Mouse (Mus musculus) stomach, embryonic 14.5 days (tissue): ENCODE measurements around the gene Aff3. TPM values are rescaled to one million over a fixed set of nuclear protein-coding genes. Genes with fewer than 3 reads are reported as not detected.

ENCODE experiments used
- ATAC-seq: fragments of 200-750 bp; cut with Nextera tagmentation; 2 replicates; pipeline ENCODE4 v1.8.0; 2017; ENCODE audit warnings: low read depth, moderate TSS enrichment; ENCODE audit not compliant: insufficient number of reproducible peaks, insufficient read depth, low FRiP score
- H3K27ac ChIP-seq: fragments of 300-500 bp; sonication (generic); 2 replicates; pipeline ENCODE4 v1.5.1; 2014; ENCODE audit warnings: mild to moderate bottlenecking, low read length, moderate library complexity, mixed read lengths
- H3K27me3 ChIP-seq: fragments of 300-500 bp; sonication (generic); 2 replicates; pipeline ENCODE4 v1.6.1; 2014; ENCODE audit warnings: low read length, control low read depth, mixed read lengths; ENCODE audit not compliant: control insufficient read depth, insufficient read depth
- H3K36me3 ChIP-seq: fragments of 300-500 bp; sonication (generic); 2 replicates; pipeline ENCODE4 v1.6.1; 2014; ENCODE audit warnings: mild to moderate bottlenecking, control low read depth, low read length, moderate library complexity, mixed read lengths; ENCODE audit not compliant: control insufficient read depth, insufficient read depth
- H3K4me1 ChIP-seq: fragments of 300-500 bp; sonication (generic); 2 replicates; pipeline ENCODE4 v1.6.1; 2014; ENCODE audit warnings: low read length, control low read depth, mixed read lengths; ENCODE audit not compliant: control insufficient read depth, insufficient read depth
- H3K4me2 ChIP-seq: fragments of 300-500 bp; sonication (generic); replicated peaks from 2 replicates; pipeline ENCODE4 v1.6.1; 2014; ENCODE audit warnings: low read depth, low read length, control low read depth
- H3K4me3 ChIP-seq: fragments of 300-500 bp; sonication (generic); 2 replicates; pipeline ENCODE4 v1.5.1; 2014; ENCODE audit warnings: low read depth, low read length, control low read depth
- H3K9ac ChIP-seq: fragments of 300-500 bp; sonication (generic); replicated peaks from 2 replicates; pipeline ENCODE4 v1.6.1; 2014; ENCODE audit warnings: low read depth, mild to moderate bottlenecking, control low read depth, low read length, moderate library complexity, mixed read lengths
- H3K9me3 ChIP-seq: fragments of 300-500 bp; sonication (generic); 2 replicates; pipeline ENCODE4 v1.6.1; 2016; ENCODE audit warnings: low read depth, low read length, control low read depth; ENCODE audit not compliant: control insufficient read depth
- WGBS: fragments of 180-500 bp; shearing (Covaris S2); extraction: QIAGEN DNeasy Blood & Tissue Kit; methylation state at CpG from one replicate; pipeline ENCODE4 v1.1.7; 2014; 5-methylcytosine and 5-hydroxymethylcytosine counted together
- polyA plus RNA-seq: library from polyadenylated mRNA; unstranded; fragments of >200 nt; fragmentation: Nextera tagmentation; extraction: Ambion mirVana; gene quantifications from 2 replicates; pipeline ENCODE4 v1.2.1, GENCODE M21; 2014

The Aff3 gene
- polyA plus RNA-seq, 1 experiment from 2014 or later: 8.2 TPM

DNA sequence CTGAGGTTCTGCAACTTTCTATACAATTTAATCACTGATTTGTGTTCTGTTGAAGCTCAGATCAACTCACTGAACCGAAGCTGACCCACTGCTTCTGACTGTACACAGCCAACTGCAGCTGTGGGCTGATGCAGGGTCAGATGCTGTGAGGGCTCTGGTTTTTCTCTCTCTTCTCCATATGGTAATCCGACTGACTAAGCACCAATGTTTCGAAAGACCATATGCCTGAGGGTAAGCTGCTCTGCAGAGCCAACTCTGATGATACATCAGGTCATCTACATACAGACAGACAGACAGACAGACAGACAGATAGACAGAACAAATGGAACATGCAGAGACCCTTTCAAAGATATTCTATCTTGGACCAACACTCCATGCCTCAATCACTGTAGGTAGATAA, 110.2 kb downstream of the Aff3 start:
- Histone ChIP-seq H3K27me3 (no peaks in the 10 kb centered on the region), H3K27ac (no peak overlapping the region), H3K9me3 (no peaks in the 10 kb centered on the region), H3K4me2 (no peak overlapping the region), H3K4me3 (no peak overlapping the region), H3K36me3 (no peaks in the 10 kb centered on the region), H3K4me1 (no peaks in the 10 kb centered on the region), H3K9ac (no peak overlapping the region)
- ATAC-seq: no peak
- WGBS: 67% methylated on average over 3 of the region's 3 CpGs

DNA sequence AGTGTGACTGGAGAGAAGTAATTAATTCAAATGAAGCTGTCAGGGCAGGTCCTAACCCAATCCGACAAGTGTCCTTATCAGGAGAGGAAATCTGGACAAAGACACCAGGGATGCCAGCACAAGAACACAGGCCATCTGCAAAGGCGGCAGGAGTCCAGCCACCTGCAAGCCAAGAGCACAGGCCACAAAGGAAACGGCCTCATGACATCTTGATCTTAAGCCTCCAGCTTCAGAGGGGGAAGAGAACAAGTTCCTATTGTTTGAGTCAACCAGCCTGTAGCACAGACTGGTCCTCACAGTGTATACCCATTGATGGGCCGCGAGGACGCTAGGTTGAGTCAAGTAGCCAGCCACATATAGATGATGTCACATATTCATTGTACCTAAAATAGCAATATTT, 111.7 kb downstream of the Aff3 start:
- Histone ChIP-seq H3K27ac (no peak overlapping the region), H3K4me3 (no peak overlapping the region), H3K4me2 (no peak overlapping the region), H3K9ac (no peak overlapping the region), H3K27me3 (no peaks in the 10 kb centered on the region), H3K4me1 (no peaks in the 10 kb centered on the region), H3K36me3 (no peaks in the 10 kb centered on the region), H3K9me3 (no peaks in the 10 kb centered on the region)
- WGBS: 75% methylated on average over 6 of the region's 6 CpGs
- ATAC-seq: no peak

DNA sequence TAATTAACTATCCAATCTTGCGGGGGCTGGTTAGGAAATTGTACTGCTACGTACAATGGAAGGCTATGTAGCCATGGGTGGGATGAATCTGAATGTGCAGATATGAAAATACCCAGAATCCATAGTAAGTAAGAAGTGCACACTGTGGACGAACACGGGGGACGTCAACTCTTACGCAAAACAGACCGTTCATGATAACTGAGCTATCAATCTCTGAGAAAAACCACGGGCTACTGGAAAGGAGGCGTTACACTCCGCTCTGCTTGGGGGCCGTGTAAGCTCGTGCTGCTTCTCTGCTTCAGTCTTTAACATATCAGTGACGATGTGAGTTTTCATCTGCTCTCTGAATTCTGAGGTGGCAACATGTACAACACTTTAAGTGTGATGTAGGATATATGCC, 114.2 kb downstream of the Aff3 start:
- H3K27me3 ChIP-seq: no peaks in the 10 kb centered on the region
- H3K4me3 ChIP-seq: no peak overlapping the region
- no peak for ATAC-seq
- H3K36me3 ChIP-seq: no peaks in the 10 kb centered on the region
- WGBS: 68% methylated on average over 13 of the region's 13 CpGs
- no peak overlapping the region for H3K9ac ChIP-seq
- H3K9me3 ChIP-seq: no peaks in the 10 kb centered on the region
- no peak overlapping the region for H3K27ac ChIP-seq
- H3K4me2 ChIP-seq: no peak overlapping the region
- H3K4me1 ChIP-seq: peaks cover 11% of the 10 kb centered on the region

DNA sequence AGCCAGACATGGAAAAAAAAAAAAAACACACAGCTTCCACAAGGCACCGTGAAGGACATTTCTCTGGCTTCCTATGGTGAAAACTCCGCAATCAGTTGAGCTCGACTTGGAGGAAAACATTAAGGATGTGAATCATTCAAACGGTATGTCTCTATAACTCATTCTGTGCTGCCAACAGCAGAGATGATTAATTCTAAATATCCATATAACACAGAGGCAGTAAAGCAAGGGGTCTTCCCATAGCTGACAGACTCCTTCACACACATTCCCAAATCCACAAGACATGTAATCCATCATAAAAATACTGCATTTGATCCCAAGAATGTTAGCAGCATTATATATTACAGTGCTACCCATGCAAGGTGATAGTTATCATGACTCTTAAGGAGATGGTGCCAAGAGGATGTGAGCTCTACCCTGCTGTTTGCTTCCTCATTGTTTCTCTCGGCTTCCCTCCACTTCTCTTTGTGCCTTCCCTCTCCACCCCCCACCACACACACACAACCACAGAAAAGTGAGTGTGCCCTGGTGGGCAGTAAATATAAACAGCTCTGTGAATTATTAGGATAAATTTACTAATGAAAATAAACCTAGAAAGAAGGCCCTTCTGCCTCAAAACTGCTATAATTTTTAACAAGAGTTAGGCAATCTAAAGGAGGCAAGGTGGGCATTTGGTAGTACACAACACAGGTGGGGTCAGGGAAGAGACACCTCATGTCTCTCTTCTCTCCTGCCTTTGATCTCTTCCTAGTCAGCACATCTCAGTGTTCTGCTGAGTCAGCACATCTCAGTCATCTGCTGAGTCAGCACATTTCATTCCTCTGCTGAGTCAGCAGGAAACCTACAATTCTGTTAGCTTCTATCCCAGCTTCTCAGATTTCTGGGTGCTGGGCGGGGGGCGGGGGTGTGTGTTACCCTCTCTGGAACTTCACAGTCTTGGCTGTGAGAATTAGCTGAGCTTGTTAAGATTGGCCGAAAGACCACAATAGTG, 115.8 kb downstream of the Aff3 start:
- Histone ChIP-seq H3K4me3 (no peak overlapping the region), H3K9ac (no peak overlapping the region), H3K4me2 (no peak overlapping the region), H3K27ac (no peak overlapping the region), H3K4me1 (peaks cover 15% of the 10 kb centered on the region), H3K36me3 (no peaks in the 10 kb centered on the region), H3K27me3 (no peaks in the 10 kb centered on the region), H3K9me3 (no peaks in the 10 kb centered on the region)
- no peak for ATAC-seq
- 47% methylated on average over 8 of the region's 8 CpGs for WGBS

DNA sequence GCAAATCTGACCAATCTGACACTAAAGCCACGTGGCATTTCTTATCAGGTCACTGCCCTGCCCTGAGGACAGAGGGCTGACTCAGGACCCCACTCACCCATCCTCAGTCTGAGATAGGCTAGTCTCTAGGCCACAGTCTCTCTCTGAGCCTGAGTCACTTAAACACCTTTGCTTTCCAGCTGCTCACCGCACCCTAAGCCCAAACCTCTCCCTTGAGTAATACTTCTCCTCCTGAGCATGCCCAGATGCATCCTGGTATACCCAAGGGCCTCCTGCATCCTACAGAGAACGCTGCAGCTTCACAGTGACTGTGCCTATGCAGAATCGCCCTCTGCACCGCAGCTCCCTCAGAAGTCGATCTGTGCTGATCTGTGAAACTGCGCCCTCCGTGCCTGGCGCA, 117.1 kb downstream of the Aff3 start:
- H3K27ac ChIP-seq: no peak overlapping the region
- no peak for ATAC-seq
- H3K9ac ChIP-seq: no peak overlapping the region
- H3K27me3 ChIP-seq: no peaks in the 10 kb centered on the region
- 80% methylated on average over 9 of the region's 9 CpGs for WGBS
- H3K4me2 ChIP-seq: no peak overlapping the region
- H3K4me3 ChIP-seq: no peak overlapping the region
- no peaks in the 10 kb centered on the region for H3K36me3 ChIP-seq
- H3K9me3 ChIP-seq: no peaks in the 10 kb centered on the region
- peaks cover 15% of the 10 kb centered on the region for H3K4me1 ChIP-seq

DNA sequence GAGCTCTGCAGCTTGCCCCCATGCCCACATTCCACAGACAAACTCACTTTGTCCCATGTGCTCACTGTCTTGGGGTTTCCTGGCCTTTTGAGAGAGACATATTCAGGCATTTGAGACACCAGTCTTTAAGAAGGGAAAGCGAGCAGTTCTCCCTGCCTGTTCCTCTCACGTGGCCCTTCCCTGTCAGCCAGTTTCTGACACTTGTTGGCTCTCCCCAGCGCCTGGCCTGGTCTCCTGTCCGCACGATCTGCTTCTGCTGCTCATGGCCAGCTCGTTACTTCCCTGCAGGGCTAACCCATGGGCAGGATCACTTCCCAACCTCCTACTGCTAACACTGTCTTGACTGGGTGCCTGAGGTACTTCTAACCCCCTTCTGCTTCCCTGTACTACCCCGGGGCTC, 118.1 kb downstream of the Aff3 start:
- Histone ChIP-seq H3K4me3 (no peak overlapping the region), H3K27ac (no peak overlapping the region; the same call in 1 of the 2 replicates), H3K9ac (no peak overlapping the region), H3K4me1 (peaks cover 15% of the 10 kb centered on the region), H3K4me2 (no peak overlapping the region), H3K27me3 (no peaks in the 10 kb centered on the region), H3K36me3 (no peaks in the 10 kb centered on the region), H3K9me3 (no peaks in the 10 kb centered on the region)
- no peak for ATAC-seq
- WGBS: 54% methylated on average over 7 of the region's 7 CpGs

DNA sequence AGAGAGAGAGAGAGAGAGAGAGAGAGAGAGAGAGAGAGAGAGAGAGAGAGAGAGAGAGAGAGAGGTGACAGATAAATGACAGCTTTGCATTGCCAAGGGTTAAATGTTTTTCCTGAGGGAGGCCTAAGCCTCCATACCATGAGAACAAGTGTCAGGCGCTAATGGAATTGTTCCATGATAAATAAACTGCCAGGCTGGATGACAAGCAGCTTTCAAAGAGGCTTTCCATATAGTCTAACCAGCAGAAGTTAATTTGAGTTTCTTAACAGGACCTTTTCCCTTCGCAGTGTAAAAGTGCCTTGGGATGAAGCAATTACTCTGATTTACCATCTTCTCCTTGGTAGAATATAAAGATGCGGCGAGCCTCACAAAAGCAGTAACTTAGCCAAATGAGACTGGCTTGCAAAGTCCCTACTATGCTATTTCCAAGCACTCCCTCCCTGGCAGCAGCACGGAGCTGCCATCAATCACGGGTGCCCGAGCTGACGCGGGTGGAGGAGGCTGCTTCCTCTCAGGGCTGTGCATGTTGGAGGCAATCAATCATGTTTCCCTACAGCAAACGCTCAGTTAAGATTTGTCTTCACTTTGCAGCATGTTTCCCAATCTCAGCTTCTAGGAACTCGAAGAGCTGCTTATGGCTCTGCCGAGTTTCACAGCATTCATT, 119.3 kb downstream of the Aff3 start:
- Histone ChIP-seq H3K36me3 (no peaks in the 10 kb centered on the region), H3K27me3 (no peaks in the 10 kb centered on the region), H3K4me3 (no peak overlapping the region), H3K4me2 (peak overlapping the region; percentile 10; the same call in 1 of the 2 replicates), H3K27ac (no peak overlapping the region), H3K9ac (no peak overlapping the region), H3K4me1 (peaks cover 15% of the 10 kb centered on the region), H3K9me3 (no peaks in the 10 kb centered on the region)
- no peak for ATAC-seq
- 9% methylated on average over 12 of the region's 12 CpGs for WGBS

DNA sequence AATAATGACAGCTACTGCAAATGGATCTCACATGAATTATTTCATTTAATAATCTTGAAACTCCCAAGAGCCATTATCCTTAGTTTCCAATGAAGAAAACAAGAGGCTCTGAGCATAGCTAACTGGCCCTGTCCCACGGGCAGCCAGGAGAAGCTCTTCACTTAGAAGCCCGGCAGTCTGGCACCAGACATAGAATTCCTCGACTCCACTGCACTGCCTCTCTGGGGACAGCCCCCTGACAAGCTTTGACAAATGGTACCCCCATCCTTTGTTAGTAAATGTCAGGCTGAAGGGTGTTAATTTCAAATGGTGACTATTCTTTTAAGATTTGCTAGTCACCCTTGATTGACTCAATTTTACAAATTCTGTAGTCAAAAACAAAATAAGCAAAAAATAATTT, 120.3 kb downstream of the Aff3 start:
- no peak overlapping the region for H3K4me2 ChIP-seq
- no peaks in the 10 kb centered on the region for H3K9me3 ChIP-seq
- H3K9ac ChIP-seq: no peak overlapping the region
- H3K4me3 ChIP-seq: no peak overlapping the region
- peaks cover 15% of the 10 kb centered on the region for H3K4me1 ChIP-seq
- no peaks in the 10 kb centered on the region for H3K27me3 ChIP-seq
- no peak overlapping the region for H3K27ac ChIP-seq
- WGBS: 35% methylated on average over 3 of the region's 3 CpGs
- H3K36me3 ChIP-seq: no peaks in the 10 kb centered on the region
- no peak for ATAC-seq
